Mouse (Mus musculus) limb, embryonic 12.5 days (tissue): ENCODE measurements around the gene Gemin6. TPM values are rescaled to one million over a fixed set of nuclear protein-coding genes. Genes with fewer than 3 reads are reported as not detected.
"Not testable (repeated sequence)": the region's sequence is repeated elsewhere in the genome, so short reads cannot be mapped to it uniquely, and the experiment has no call there.

Experiments used
- ATAC-seq: fragments of 200-750 bp; cut with Nextera tagmentation; 2 replicates; pipeline ENCODE4 v1.8.0; 2017; ENCODE audit warnings: low read depth, moderate TSS enrichment; ENCODE audit not compliant: insufficient number of reproducible peaks, insufficient read depth, low FRiP score, low TSS enrichment
- H3K27ac ChIP-seq: fragments of 300-500 bp; sonication (generic); 2 replicates; pipeline ENCODE4 v1.5.1; 2016; ENCODE audit warnings: mild to moderate bottlenecking, moderate library complexity
- H3K27me3 ChIP-seq: fragments of 300-500 bp; sonication (generic); 2 replicates; pipeline ENCODE4 v1.6.1; 2016; ENCODE audit warnings: mild to moderate bottlenecking, moderate library complexity
- H3K36me3 ChIP-seq: fragments of 300-500 bp; sonication (generic); 2 replicates; pipeline ENCODE4 v1.6.1; 2016; ENCODE audit warnings: mild to moderate bottlenecking, moderate library complexity
- H3K4me1 ChIP-seq: fragments of 300-500 bp; sonication (generic); replicated peaks from 2 replicates; pipeline ENCODE4 v1.6.1; 2016
- H3K4me2 ChIP-seq: fragments of 300-500 bp; sonication (generic); 2 replicates; pipeline ENCODE4 v1.6.1; 2016; ENCODE audit warnings: mild to moderate bottlenecking, moderate library complexity
- H3K4me3 ChIP-seq: fragments of 300-500 bp; sonication (generic); replicated peaks from 2 replicates; pipeline ENCODE4 v1.5.1; 2016; ENCODE audit warnings: mild to moderate bottlenecking
- H3K9ac ChIP-seq: fragments of 300-500 bp; sonication (generic); replicated peaks from 2 replicates; pipeline ENCODE4 v1.6.1; 2016; ENCODE audit warnings: mild to moderate bottlenecking, moderate library complexity
- H3K9me3 ChIP-seq: fragments of 300-500 bp; sonication (generic); 2 replicates; pipeline ENCODE4 v1.6.1; 2016; ENCODE audit warnings: mild to moderate bottlenecking, moderate library complexity
- WGBS: fragments of 180-500 bp; shearing (Covaris S2); methylation state at CpG from one replicate; pipeline ENCODE4 v1.1.7; 2016; 5-methylcytosine and 5-hydroxymethylcytosine counted together
- polyA plus RNA-seq: library from polyadenylated mRNA; unstranded; fragments of >200 nt; fragmentation: Nextera tagmentation; extraction: Ambion mirVana; gene quantifications from 2 replicates; pipeline ENCODE4 v1.2.1, GENCODE M21; 2016

Gene Gemin6
- polyA plus RNA-seq, 1 experiment from 2014 or later: 36.2 TPM

DNA sequence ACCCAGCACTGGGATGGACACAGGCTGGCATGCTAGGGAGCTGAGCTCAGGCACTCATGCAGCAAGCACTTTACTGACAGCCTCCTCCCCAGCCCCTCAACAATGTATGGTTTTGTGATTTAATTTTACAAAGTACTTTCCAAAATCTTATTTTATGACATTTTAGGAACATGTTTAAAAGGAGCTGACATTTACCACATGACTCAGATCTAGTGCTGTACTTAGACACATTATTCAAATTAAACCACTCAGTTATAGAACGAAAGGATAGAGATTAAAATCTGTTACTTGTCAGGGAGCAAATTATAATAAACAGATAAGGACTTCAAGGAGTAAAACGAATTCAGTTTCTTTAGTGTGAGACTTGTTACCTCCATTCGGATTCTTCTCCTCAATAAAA is 11.2 kb downstream of the Gemin6 start:
- Histone ChIP-seq H3K27me3 (no peaks in the 10 kb centered on the region), H3K4me1 (no peaks in the 10 kb centered on the region), H3K4me3 (no peak overlapping the region), H3K36me3 (peaks cover 34% of the 10 kb centered on the region), H3K4me2 (no peak overlapping the region), H3K9ac (no peak overlapping the region), H3K9me3 (no peaks in the 10 kb centered on the region), H3K27ac (no peak overlapping the region)
- ATAC-seq: no peak
- 87% methylated on average over 3 of the region's 3 CpGs for WGBS

DNA sequence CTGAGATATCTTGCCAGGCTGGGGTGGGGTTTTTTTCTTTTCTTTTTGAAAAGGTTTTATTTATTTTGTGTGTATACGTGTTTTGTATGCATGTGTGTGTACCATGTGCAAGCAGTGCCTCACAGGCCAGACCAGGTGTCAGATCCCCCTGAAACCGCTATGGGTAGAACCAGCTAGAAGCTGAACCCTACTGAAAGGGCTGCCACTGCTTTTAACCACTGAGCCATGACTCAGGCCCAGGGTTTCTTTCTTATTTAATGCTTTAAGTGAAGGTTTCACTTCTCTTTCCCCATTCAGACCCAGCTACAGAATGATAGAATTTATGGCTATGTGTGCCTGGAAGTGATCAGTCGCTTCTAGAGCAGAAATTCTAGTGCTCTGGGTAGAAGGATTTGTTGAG is 12.6 kb downstream of the Gemin6 start:
- H3K27ac ChIP-seq: no peak overlapping the region
- no peaks in the 10 kb centered on the region for H3K4me1 ChIP-seq
- peaks cover 45% of the 10 kb centered on the region for H3K36me3 ChIP-seq
- no peak for ATAC-seq
- H3K9ac ChIP-seq: no peak overlapping the region
- WGBS: 98% methylated on average over 3 of the region's 3 CpGs
- H3K4me2 ChIP-seq: no peak overlapping the region
- no peaks in the 10 kb centered on the region for H3K27me3 ChIP-seq
- no peak overlapping the region for H3K4me3 ChIP-seq
- H3K9me3 ChIP-seq: no peaks in the 10 kb centered on the region

DNA sequence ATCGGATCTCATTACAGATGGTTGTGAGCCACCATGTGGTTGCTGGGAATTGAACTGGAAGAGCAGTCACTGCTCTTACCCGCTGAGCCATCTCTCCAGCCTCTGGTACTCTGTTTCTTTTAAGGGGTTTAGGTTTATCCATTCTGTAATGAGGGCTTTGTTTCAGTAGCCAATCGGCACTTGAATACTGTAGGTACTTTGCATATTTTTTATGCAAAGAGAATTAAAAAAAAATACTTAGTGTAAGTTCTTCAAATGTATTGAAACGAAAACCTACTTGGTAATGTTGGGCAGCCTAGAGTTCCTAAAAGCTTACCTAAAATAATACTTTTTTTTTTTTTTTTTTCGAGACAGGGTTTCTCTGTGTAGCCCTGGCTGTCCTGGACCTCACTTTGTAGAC is 13.2 kb downstream of the Gemin6 start:
- H3K9ac ChIP-seq: no peak overlapping the region
- H3K9me3 ChIP-seq: no peaks in the 10 kb centered on the region
- H3K4me2 ChIP-seq: no peak overlapping the region
- H3K27me3 ChIP-seq: no peaks in the 10 kb centered on the region
- no peaks in the 10 kb centered on the region for H3K4me1 ChIP-seq
- no peak for ATAC-seq
- H3K27ac ChIP-seq: no peak overlapping the region
- H3K36me3 ChIP-seq: peaks cover 51% of the 10 kb centered on the region
- WGBS: 95% methylated on average over 5 of the region's 5 CpGs
- H3K4me3 ChIP-seq: no peak overlapping the region

DNA sequence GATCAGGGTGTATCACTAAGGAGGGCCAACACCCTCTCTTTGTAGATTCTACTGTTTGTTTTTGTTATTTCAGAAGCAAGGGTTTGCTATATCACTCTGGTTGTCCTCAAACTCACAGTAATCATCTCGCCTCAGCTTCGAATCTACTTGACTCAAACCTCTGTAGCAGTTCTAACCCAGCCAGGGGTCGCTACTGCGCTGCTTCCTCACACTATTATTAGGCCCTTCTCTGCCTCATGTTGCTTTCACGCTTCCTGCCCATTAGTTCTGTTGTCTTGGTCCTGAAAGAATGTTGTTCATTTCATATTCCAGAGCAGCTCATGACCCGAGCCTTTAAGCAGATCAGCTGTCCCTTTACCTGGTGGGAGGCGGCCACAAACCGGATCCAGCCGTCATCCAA is 17.4 kb downstream of the Gemin6 start:
- Histone ChIP-seq H3K36me3 (peaks cover 92% of the 10 kb centered on the region), H3K27me3 (no peaks in the 10 kb centered on the region), H3K4me2 (no peak overlapping the region), H3K27ac (no peak overlapping the region), H3K4me1 (no peaks in the 10 kb centered on the region), H3K9me3 (no peaks in the 10 kb centered on the region), H3K4me3 (no peak overlapping the region), H3K9ac (no peak overlapping the region)
- no peak for ATAC-seq
- 87% methylated on average over 9 of the region's 9 CpGs for WGBS

DNA sequence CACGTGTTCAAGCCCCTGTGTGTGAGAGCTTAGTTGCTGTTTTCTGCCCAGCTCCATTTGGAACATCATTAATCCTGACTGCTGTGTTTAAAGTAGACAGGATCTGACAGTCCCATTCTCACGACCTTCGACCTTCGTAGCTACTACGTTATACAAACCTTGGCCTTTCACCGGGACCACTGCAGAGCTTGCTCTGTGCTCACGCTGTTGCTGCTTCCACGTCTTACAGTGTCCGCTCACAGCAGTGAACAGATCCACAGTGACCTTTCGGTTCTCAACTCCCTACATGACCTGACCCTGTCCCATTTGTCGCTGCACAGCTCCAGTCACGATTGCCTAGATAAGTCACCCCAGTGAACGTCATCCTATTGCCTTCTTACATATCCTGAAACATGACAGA is 18.9 kb downstream of the Gemin6 start:
- H3K27ac ChIP-seq: no peak overlapping the region
- H3K4me3 ChIP-seq: no peak overlapping the region
- H3K9me3 ChIP-seq: no peaks in the 10 kb centered on the region
- H3K4me1 ChIP-seq: no peaks in the 10 kb centered on the region
- no peak overlapping the region for H3K9ac ChIP-seq
- no peak for ATAC-seq
- 59% methylated on average over 13 of the region's 13 CpGs for WGBS
- H3K36me3 ChIP-seq: peaks cover 96% of the 10 kb centered on the region
- no peaks in the 10 kb centered on the region for H3K27me3 ChIP-seq
- no peak overlapping the region for H3K4me2 ChIP-seq

DNA sequence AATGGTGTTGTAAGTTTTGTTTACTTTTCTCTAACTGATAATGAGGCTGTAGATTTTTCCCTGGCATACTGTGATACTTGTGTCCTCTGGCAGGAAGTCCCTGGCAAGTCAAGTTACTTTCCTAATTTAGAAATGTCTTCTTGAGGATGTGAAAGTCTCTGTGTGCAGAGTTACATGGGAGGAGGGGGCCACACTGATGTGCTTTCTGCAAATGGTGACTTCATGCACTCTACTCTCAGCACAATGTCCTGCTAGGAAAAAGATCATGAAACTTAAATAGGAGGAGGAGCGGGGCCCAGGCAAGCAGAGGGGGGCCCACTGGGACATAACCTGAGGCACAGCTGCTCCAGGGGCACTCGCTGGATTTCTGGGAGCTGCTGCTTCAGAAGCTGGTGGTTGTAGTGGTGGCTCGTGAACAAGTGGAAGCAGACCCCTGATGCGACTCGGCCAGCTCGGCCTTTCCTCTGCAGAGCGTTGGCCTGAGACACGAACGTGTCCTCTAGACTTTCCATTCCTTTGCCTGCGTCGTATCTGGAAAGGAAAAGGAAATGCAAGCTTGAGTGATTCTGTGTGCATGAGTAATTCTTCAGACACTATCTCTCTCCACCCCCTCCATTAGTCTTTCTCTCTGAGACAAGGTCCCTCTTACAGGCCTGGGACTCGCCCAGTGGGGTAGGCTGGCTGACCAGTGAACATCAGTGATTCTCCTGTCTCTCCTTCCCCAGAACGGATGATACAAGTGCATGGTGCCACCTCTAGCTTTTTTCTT is 28.7 kb downstream of the Gemin6 start:
- Histone ChIP-seq H3K9ac (no peak overlapping the region), H3K9me3 (no peaks in the 10 kb centered on the region), H3K4me1 (no peaks in the 10 kb centered on the region), H3K4me3 (no peak overlapping the region), H3K27me3 (no peaks in the 10 kb centered on the region), H3K27ac (no peak overlapping the region), H3K4me2 (no peak overlapping the region), H3K36me3 (peaks cover 98% of the 10 kb centered on the region)
- 90% methylated on average over 13 of the region's 13 CpGs for WGBS
- no peak for ATAC-seq

DNA sequence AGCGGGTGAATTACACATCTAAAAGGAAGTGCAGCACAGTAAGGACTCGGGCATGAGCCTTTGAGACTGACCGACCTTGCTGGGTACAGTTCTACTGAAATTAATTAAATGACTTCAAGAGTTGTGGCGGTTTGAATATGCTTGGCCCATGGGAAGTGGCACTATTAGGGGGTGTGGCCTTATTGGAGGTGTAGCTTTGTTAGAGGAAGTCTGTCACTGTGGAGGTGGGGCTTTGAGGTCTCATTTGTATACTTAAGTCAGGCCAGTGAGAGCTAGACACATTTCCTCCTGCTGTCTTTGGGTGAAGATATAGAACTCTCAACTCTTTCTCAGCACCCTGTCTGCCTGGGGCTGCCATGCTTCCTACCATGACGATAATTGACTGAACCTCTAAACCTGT is 30.2 kb downstream of the Gemin6 start:
- H3K27me3 ChIP-seq: no peaks in the 10 kb centered on the region
- no peak overlapping the region for H3K9ac ChIP-seq
- H3K4me3 ChIP-seq: no peak overlapping the region
- H3K9me3 ChIP-seq: no peaks in the 10 kb centered on the region
- no peak overlapping the region for H3K4me2 ChIP-seq
- no peak for ATAC-seq
- WGBS: 95% methylated on average over 5 of the region's 5 CpGs
- peaks cover 98% of the 10 kb centered on the region for H3K36me3 ChIP-seq
- no peaks in the 10 kb centered on the region for H3K4me1 ChIP-seq
- H3K27ac ChIP-seq: no peak overlapping the region

DNA sequence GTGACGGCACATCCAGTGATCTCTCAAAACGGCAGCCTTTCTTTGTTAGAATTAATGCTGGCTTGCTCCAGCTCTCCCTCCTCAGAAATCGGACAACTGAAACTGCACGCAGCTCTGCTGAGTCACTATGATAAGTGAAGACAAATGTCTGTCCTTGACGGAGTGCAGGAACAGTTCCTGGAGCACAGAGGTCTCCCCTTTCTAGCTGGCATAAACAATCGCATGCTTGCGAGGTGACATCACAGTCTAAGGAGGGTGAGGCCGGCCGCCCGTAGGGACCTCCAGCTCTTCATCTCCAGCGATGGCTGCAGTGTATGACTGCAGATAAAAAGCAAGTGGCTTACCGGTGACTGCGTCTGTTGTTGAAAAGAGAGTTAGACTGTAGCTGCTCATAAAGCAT is 31.0 kb downstream of the Gemin6 start:
- 42% methylated on average over 13 of the region's 13 CpGs for WGBS
- no peaks in the 10 kb centered on the region for H3K27me3 ChIP-seq
- H3K4me2 ChIP-seq: no peak overlapping the region
- no peaks in the 10 kb centered on the region for H3K4me1 ChIP-seq
- no peak overlapping the region for H3K4me3 ChIP-seq
- H3K36me3 ChIP-seq: peaks cover 97% of the 10 kb centered on the region
- no peak for ATAC-seq
- H3K9me3 ChIP-seq: no peaks in the 10 kb centered on the region
- H3K27ac ChIP-seq: no peak overlapping the region
- no peak overlapping the region for H3K9ac ChIP-seq

DNA sequence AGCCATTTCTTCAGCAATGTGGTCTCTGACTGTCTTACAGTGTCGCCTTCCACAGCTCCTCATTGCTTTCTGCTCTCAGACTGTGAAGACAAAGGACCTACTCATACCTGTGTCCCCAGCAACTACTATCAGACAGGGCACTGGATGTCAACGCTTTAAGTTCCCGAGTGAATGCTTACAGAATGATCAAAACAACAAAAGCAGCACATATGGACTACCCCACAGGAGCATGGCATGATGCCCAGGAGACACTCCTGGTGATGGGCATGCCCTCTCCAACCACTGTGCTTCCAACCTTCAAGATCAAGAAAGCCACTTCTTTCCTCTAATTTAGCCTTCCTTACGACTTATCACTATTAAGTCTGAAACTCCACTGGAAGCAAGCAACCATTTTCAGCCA is 42.8 kb downstream of the Gemin6 start:
- 93% methylated on average over 4 of the region's 4 CpGs for WGBS
- H3K27me3 ChIP-seq: no peaks in the 10 kb centered on the region
- no peak for ATAC-seq
- H3K27ac ChIP-seq: no peak overlapping the region
- no peaks in the 10 kb centered on the region for H3K9me3 ChIP-seq
- H3K4me1 ChIP-seq: no peaks in the 10 kb centered on the region
- peaks cover 94% of the 10 kb centered on the region for H3K36me3 ChIP-seq
- H3K4me2 ChIP-seq: no peak overlapping the region
- no peak overlapping the region for H3K4me3 ChIP-seq
- no peak overlapping the region for H3K9ac ChIP-seq

DNA sequence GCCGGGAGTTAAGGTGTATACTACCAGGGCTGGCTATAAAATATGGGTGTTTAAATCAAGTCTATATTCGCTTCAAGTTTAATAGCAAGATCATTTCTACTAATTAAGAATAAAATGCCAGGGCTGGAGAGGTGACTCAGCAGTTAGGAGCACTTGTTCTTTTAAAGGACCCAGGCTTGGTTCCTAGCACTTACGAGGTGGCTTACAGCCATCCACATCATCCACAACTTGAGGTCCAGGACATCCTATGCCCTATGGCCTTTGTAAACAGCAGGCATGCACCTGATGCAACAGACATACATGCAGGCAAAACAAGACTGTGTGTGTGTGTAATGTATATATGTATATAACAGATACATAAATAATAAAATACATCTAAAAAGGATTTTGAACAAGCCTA is 43.9 kb downstream of the Gemin6 start:
- Histone ChIP-seq H3K27ac (no peak overlapping the region), H3K4me2 (no peak overlapping the region), H3K27me3 (no peaks in the 10 kb centered on the region), H3K9ac (no peak overlapping the region), H3K36me3 (peaks cover 95% of the 10 kb centered on the region), H3K4me1 (no peaks in the 10 kb centered on the region), H3K9me3 (no peaks in the 10 kb centered on the region), H3K4me3 (no peak overlapping the region)
- WGBS: 87% methylated on average over 3 of the region's 3 CpGs
- ATAC-seq: no peak

DNA sequence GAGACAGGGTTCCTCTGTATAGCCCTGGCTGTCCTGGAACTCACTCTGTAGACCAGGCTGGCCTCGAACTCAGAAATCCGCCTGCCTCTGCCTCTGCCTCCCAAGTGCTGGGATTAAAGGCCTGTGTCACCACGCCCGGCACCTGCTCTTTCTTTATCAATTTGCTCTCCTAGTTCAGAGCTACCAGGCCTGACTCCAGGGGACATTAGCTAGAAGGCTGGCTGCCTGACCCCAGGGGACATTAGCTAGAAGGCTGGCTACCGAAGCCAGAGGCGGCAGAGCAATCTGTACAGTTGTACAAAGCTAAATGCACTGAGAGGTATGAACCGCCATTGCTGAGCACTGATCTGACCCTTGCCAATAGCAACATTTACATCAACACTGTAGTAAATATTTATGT is 46.4 kb downstream of the Gemin6 start:
- 93% methylated on average over 7 of the region's 7 CpGs for WGBS
- H3K36me3 ChIP-seq: peaks cover 95% of the 10 kb centered on the region
- ATAC-seq, H3K4me2 ChIP-seq, H3K4me3 ChIP-seq, H3K4me1 ChIP-seq, H3K9me3 ChIP-seq, H3K9ac ChIP-seq, H3K27ac ChIP-seq, H3K27me3 ChIP-seq: not testable (repeated sequence)
